Mouse (Mus musculus): Measurements from ENCODE around the gene Rasl11b. TPM values are rescaled to one million over a fixed set of nuclear protein-coding genes. Genes with fewer than 3 reads are reported as not detected.

Gene Rasl11b
- polyA plus RNA-seq, 1 experiment from 2014 or later = 11.4 TPM

DNA sequence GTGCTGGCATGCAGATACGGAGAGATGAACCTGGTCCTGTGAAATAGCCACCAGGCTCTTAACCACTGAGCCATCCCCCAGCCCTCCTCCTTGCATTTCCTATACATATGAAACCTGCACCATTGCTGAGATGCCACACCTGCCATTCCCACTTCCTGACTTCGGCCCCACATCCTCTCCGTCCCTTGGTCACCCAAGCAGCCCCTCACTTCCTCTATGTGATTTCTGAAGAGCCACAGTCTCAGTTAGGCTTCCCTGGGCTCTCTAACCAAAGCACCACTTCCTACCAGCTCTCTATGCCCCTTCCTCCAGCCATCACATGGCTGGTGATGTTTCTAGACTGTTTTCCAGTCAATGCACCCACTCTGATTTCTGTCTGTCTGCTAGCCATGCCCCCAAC, 28.4 kb upstream of the Rasl11b start:
- 95% methylated on average over 3 of the region's 3 CpGs for WGBS
- H3K4me3 ChIP-seq = no peak overlapping the region
- no peaks in the 10 kb centered on the region for H3K27me3 ChIP-seq (replicated peaks)
- H3K9me3 ChIP-seq = no peaks in the 10 kb centered on the region
- no peak for ATAC-seq (replicated peaks)
- no peak overlapping the region for H3K9ac ChIP-seq
- H3K4me1 ChIP-seq = peaks cover 7% of the 10 kb centered on the region
- no peak overlapping the region for H3K27ac ChIP-seq
- no peak overlapping the region for H3K4me2 ChIP-seq
- H3K36me3 ChIP-seq (replicated peaks) = no peaks in the 10 kb centered on the region

DNA sequence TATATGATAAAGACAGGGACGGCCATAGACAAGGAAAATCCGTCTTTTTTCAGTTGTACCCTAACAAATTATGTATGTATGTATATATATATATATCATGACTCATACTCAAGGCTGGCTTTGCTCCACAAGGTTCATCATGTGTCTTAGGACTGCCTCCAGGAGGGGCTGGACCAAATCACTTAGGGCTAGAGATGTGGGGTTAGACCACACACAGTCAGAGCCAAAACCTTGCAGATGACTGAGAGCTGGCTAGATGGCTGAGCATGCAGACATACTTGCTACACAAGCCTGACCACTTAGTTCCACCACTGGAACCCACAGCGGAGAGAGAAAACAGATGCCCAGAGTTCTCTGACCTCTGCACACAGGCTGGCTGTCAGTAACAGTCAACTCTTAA, 27.0 kb upstream of the Rasl11b start:
- no peaks in the 10 kb centered on the region for H3K9me3 ChIP-seq
- H3K4me3 ChIP-seq = no peak overlapping the region
- H3K36me3 ChIP-seq (replicated peaks) = no peaks in the 10 kb centered on the region
- H3K9ac ChIP-seq = no peak overlapping the region
- no peak for ATAC-seq (replicated peaks)
- H3K4me2 ChIP-seq = no peak overlapping the region
- H3K27me3 ChIP-seq (replicated peaks) = no peaks in the 10 kb centered on the region
- 90% methylated on average over 3 of the region's 3 CpGs for WGBS
- H3K4me1 ChIP-seq = no peaks in the 10 kb centered on the region
- H3K27ac ChIP-seq = no peak overlapping the region

DNA sequence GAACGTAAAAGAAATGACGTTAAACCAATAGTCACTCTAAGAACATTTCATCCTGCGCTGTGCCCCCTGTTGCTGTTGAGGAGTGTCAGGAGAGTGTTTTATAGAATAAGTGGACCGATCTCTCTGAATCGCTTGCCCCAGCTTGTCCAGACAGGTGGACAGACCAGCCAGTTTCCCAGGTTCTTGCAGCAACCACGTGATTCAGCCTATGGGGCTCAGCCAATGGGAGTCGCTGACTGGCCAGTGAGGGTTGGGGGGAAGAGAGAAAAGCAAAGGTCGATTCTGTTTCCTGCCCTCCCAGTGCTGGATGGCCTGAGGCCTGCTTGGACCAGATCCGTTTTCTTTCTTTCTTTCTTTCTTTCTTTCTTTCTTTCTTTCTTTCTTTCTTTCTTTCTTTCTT, 23.3 kb upstream of the Rasl11b start:
- Histone ChIP-seq H3K27ac (no peak overlapping the region), H3K4me1 (peaks cover 19% of the 10 kb centered on the region; the same call in 1 of the 2 replicates), H3K9ac (no peak overlapping the region), H3K36me3 (replicated peaks) (no peaks in the 10 kb centered on the region), H3K4me3 (no peak overlapping the region), H3K9me3 (no peaks in the 10 kb centered on the region), H3K27me3 (replicated peaks) (peaks cover 6% of the 10 kb centered on the region; the same call in 1 of the 2 replicates), H3K4me2 (no peak overlapping the region)
- 79% methylated on average over 9 of the region's 9 CpGs for WGBS
- no peak for ATAC-seq (replicated peaks)

DNA sequence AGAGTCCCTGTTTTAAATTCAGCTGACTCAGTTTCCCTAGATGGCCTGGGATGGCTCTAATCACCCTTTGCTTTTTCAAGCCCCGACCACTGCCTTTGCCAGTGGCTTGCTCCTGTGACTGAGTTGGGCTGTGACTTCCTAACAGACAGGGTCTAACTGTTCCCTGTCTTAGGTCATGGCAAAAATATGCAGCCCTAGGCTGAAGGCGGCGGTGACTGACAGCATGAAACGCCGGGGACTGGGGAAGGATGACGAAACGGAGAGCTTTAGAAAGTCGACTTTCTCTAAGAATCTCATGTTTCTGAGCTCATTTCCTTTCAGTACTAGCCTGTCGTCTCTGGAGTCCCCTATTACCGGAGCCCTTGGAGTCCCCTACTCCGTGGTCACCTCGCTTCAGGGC, 22.9 kb upstream of the Rasl11b start:
- Histone ChIP-seq H3K4me2 (no peak overlapping the region), H3K9ac (no peak overlapping the region), H3K4me3 (no peak overlapping the region), H3K9me3 (no peaks in the 10 kb centered on the region), H3K27me3 (replicated peaks) (peaks cover 6% of the 10 kb centered on the region; the same call in 1 of the 2 replicates), H3K27ac (no peak overlapping the region), H3K36me3 (replicated peaks) (no peaks in the 10 kb centered on the region), H3K4me1 (peaks cover 19% of the 10 kb centered on the region; the same call in 1 of the 2 replicates)
- WGBS = 68% methylated on average over 12 of the region's 12 CpGs
- no peak for ATAC-seq (replicated peaks)

DNA sequence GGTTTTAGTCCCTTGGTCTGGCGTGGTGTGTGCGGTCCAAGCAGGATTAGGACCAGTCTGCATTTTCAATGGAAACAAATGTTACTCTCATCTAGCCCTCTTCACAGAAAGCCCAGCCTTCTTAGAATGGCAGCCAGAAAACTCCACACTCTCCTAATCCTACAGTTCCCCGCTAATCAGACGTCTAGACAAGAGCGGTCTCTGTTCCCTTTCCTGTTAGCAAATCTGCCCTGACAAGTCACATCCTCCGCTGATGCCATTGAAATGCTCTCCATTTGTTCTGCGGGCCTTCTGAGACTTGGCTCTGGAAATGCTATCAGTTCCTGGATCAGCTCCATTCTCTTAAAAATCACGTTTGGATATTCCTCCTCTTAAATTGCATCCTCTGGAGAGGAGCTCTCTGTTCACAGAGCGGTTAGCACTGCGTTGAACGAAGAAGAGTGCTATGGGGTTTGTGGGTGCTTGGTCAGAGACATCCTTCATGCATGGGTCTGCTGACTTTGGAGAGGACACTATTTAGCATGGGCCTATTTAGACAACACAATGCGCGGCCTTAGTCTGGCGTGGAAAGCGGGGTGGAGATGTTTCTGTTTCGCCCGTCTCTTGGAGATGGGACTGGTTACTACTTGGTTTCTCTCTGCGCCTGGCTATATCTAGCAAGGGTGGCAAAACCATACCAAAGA, 21.8 kb upstream of the Rasl11b start:
- Histone ChIP-seq H3K9ac (no peak overlapping the region), H3K4me1 (peaks cover 19% of the 10 kb centered on the region; the same call in 1 of the 2 replicates), H3K9me3 (no peaks in the 10 kb centered on the region), H3K4me3 (no peak overlapping the region), H3K36me3 (replicated peaks) (no peaks in the 10 kb centered on the region), H3K4me2 (peak overlapping the region; percentile 18), H3K27me3 (replicated peaks) (peaks cover 6% of the 10 kb centered on the region; the same call in 1 of the 2 replicates), H3K27ac (peak overlapping the region; percentile 51)
- 43% methylated on average over 18 of the region's 18 CpGs for WGBS
- peak; percentile 73 for ATAC-seq (replicated peaks)

DNA sequence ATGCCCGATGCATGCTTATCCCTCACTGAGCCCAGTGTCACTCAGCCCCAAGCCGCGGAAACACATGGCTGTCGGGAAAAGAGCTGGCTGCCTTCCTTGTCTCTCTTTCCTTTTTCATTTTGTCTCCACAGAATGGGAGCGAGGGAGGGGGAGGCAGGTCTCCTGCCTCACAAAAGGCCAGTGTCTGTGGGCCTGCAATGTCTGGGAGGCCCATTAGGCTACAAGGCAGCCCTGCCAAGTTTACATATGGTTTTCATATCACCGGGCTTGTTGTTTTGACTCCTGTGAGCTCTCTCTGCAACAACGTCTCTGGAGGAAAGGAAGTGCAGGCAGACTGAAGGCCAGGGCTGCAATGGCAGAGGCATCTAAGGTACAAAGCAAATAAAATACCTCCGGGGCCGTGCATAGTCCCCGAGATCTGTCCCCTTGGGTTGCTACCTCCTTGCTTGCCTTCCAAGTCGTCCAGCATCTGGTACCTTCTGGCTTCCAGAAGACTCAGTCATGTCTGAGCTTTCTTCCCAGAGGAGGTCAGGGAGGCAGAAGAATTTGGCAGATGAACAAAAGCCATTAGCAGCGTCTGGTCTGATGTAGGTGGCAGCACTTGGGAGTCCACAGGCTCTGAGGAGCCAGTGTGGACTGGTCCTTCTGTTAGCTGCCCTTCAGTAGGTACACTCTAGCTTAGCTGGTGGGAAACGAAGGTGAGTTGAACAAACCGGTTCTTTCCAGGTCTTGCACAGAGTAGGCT, 19.4 kb upstream of the Rasl11b start:
- 52% methylated on average over 14 of the region's 14 CpGs for WGBS
- ATAC-seq (replicated peaks) = no peak
- Histone ChIP-seq H3K27me3 (replicated peaks) (peaks cover 6% of the 10 kb centered on the region; the same call in 1 of the 2 replicates), H3K4me1 (peaks cover 25% of the 10 kb centered on the region; the same call in 1 of the 2 replicates), H3K4me2 (no peak overlapping the region), H3K9me3 (no peaks in the 10 kb centered on the region), H3K36me3 (replicated peaks) (no peaks in the 10 kb centered on the region), H3K27ac (no peak overlapping the region), H3K4me3 (no peak overlapping the region), H3K9ac (no peak overlapping the region)

DNA sequence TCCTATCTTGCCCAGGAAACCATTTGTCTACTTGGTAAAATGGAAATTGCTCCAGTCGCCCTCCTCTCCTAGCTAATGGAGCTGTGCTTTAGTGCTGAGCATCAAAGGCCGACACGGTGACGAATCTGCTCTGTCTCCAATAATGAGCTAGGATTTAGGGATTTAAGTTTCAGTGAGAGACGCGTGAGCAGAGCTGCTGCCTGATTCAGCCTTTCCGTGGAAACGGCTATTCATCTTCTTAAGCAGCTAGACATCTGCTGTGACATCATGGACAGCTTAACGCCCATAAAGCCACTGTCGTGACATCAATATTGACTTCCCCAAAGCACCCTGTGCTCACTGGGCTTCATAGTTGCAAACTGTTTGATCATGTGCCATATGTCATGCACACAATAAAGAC, 14.9 kb upstream of the Rasl11b start:
- no peaks in the 10 kb centered on the region for H3K9me3 ChIP-seq
- no peak overlapping the region for H3K9ac ChIP-seq
- H3K27me3 ChIP-seq (replicated peaks) = peaks cover 6% of the 10 kb centered on the region; the same call in 1 of the 2 replicates
- peaks cover 18% of the 10 kb centered on the region for H3K4me1 ChIP-seq
- ATAC-seq (replicated peaks) = peak; percentile 37; the same call in 1 of the 2 replicates
- H3K4me2 ChIP-seq = no peak overlapping the region
- WGBS = 5% methylated on average over 10 of the region's 10 CpGs
- H3K4me3 ChIP-seq = no peak overlapping the region
- H3K36me3 ChIP-seq (replicated peaks) = no peaks in the 10 kb centered on the region
- no peak overlapping the region for H3K27ac ChIP-seq

DNA sequence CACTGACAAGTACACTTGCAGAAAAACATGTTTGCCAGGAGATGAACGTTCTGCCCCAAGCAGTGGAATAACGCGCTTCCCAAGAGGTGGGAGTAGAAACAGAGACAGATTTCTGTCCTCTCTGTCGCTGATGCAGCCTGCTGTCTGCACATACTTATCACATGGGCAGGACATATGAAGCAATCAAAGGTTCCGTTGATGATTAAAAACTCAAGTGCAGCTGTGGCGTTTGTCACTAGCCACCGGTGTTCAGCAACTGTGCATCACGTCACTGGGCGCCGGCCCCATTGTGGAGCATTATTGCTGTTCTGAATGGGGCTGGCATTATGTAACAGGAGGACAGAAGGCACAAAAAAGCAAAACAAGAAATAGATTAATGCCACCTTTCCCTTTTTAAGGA, 12.0 kb upstream of the Rasl11b start:
- Histone ChIP-seq H3K36me3 (replicated peaks) (no peaks in the 10 kb centered on the region), H3K4me3 (no peak overlapping the region), H3K4me2 (no peak overlapping the region), H3K9ac (no peak overlapping the region), H3K9me3 (no peaks in the 10 kb centered on the region), H3K4me1 (peaks cover 10% of the 10 kb centered on the region), H3K27ac (no peak overlapping the region), H3K27me3 (replicated peaks) (no peaks in the 10 kb centered on the region; the same call in 1 of the 2 replicates)
- 48% methylated on average over 10 of the region's 10 CpGs for WGBS
- no peak for ATAC-seq (replicated peaks)

DNA sequence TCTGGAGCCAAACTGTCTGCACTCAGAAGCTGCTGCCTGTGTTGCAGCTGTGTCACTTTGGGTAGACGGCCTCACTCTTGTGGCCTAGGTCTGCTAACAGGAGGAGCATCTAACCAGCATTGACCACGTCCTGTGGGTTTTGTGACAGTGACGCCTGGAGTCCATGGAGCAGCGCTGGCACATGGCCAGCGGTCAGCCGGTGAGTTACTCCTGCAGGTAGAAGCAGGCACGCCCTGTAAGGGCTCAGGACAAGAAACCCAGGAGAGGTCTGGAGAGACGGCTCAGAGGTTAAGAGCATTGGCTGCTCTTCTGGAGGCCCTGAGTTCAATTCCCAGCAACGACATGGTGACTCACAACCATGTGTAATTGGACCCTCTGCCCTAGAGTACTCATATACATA, 10.5 kb upstream of the Rasl11b start:
- no peak for ATAC-seq (replicated peaks)
- H3K4me3 ChIP-seq = no peak overlapping the region
- WGBS = 82% methylated on average over 9 of the region's 9 CpGs

DNA sequence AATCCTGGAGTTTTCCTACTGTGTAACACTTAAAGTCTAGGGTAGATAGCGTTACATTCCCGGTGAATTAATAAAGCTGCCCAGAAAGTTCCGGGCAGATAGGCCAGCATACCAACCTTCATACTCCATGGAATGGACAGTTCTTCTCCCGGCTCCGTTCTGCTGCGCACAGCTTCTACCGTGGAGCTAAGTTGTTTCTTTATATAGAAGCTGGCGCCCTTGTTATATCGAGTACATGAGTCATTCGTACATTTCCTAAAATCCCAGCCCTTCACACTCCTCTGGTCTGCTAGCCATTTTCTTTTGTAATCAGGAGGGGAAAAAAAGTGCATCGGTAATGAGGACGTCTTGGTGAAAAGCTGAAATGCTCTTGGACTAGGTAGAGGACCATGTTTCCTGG, 7.0 kb upstream of the Rasl11b start:
- 88% methylated on average over 12 of the region's 12 CpGs for WGBS
- H3K27me3 ChIP-seq (replicated peaks) = 0 out of 2 replicates have a peak, but pooled peaks cover 8% of the 10 kb centered on the region

More for the DNA sequence above, 10.5 kb upstream of the Rasl11b start:
- Histone ChIP-seq H3K4me2 (no peak overlapping the region), H3K9me3 (no peaks in the 10 kb centered on the region), H3K27me3 (replicated peaks) (peaks cover 3% of the 10 kb centered on the region; the same call in 1 of the 2 replicates), H3K9ac (no peak overlapping the region), H3K27ac (no peak overlapping the region), H3K4me1 (peaks cover 10% of the 10 kb centered on the region), H3K36me3 (replicated peaks) (no peaks in the 10 kb centered on the region)

DNA sequence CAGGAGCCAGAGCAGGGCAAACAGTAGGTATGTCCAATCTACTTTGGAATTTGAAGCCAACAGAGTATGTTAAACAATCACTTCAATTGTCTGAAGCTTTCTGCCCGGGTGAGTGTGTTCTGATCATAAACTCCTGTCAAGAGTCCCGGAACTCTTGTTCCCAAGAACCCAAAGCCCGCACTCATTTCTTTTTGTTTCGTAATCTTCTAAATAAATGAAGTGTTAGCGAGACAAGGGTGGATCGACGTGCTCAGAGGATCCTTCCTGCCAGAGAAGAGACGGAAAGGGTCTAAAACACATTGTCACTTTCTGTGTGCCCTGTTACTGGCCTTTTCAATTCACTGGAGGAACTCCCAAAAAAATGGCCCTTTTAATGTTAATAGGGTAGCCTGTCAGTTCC, 6.2 kb upstream of the Rasl11b start:
- no peak overlapping the region for H3K27ac ChIP-seq
- H3K27me3 ChIP-seq (replicated peaks) = 0 out of 2 replicates have a peak, but pooled peaks cover 8% of the 10 kb centered on the region
- H3K36me3 ChIP-seq (replicated peaks) = no peaks in the 10 kb centered on the region
- ATAC-seq (replicated peaks) = no peak
- no peaks in the 10 kb centered on the region for H3K9me3 ChIP-seq
- H3K9ac ChIP-seq = no peak overlapping the region
- peaks cover 5% of the 10 kb centered on the region; the same call in 1 of the 2 replicates for H3K4me1 ChIP-seq
- WGBS = 76% methylated on average over 8 of the region's 8 CpGs
- no peak overlapping the region for H3K4me3 ChIP-seq
- no peak overlapping the region for H3K4me2 ChIP-seq

More for the DNA sequence above, 7.0 kb upstream of the Rasl11b start:
- no peak for ATAC-seq (replicated peaks)
- Histone ChIP-seq H3K4me2 (no peak overlapping the region), H3K9ac (no peak overlapping the region), H3K9me3 (no peaks in the 10 kb centered on the region), H3K27ac (no peak overlapping the region), H3K4me1 (peaks cover 3% of the 10 kb centered on the region; the same call in 1 of the 2 replicates), H3K36me3 (replicated peaks) (no peaks in the 10 kb centered on the region), H3K4me3 (no peak overlapping the region)

DNA sequence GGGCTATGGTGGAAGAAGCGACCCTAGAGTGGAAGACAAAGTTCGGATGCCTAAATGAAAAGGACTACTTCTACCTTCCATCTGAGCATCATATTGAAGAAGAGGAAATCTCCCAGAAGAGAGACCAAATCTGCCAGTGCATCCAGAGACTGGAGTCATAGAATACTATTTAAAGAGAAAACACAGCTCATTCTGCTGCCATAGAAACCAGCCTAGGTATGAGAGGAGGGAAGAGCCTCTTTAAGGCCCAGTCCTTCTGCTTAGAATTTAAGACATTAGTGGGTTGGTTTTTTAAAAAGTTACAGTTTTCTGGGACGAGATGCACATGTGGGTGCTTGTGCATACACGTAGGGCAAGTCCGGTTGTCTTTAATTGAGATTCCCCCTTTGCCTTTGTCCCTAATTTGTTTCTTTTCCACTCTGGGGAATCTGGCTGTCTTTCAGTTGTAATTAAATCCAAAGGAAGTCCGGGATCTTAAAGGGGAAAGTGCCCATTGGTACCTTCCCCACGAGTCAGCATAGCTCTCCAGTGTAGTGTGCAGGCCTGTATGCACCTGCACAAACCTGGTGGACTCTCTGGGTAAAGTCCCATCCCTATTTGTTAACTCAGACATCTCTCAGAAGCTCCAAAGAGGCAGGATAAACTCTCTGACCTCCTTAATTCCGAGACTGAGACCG, 5.5 kb upstream of the Rasl11b start:
- Histone ChIP-seq H3K9me3 (no peaks in the 10 kb centered on the region), H3K4me3 (no peak overlapping the region), H3K9ac (no peak overlapping the region), H3K27me3 (replicated peaks) (0 out of 2 replicates have a peak, but pooled peaks cover 8% of the 10 kb centered on the region), H3K27ac (no peak overlapping the region), H3K4me1 (peaks cover 9% of the 10 kb centered on the region), H3K4me2 (no peak overlapping the region), H3K36me3 (replicated peaks) (no peaks in the 10 kb centered on the region)
- ATAC-seq (replicated peaks) = no peak
- 44% methylated on average over 9 of the region's 9 CpGs for WGBS
